In genomic region chr5:38611118-38611517, GRCm38 (mm10) we compare ENCODE assay signal across 13 mouse cellular contexts. TPM values are rescaled to one million over a fixed set of nuclear protein-coding genes. Genes with fewer than 3 reads are reported as not detected.
DNase-seq lines count a peak whose midpoint lies in the region; ATAC-seq and TF ChIP-seq lines count a peak whose summit lies in the region.
"Had no signal": no experiment of that assay in that cellular context is flagged by ENCODE, and none has a peak within 500 bp of the region (broad histone marks: within the 10 kb centered on the region; RNA-seq: fewer than 3 reads in every experiment).

No protein-coding gene starts in this region.

- in situ Hi-C loops in Patski (cut with MboI; ENCODE audit: low pct_unique_long_range_greater_than_20kb): no loop called here

- CTCF ChIA-PET in Patski (lab: Charles Lee): interaction anchor here (1.5 to 2.0 kb wide), 2 partner anchors 10 to 22 kb away, joined by 4 to 7 read pairs; no protein-coding TSS in a partner anchor

- H3K36me3 ChIP-seq in forebrain, embryonic 16.5 days (ENCODE audit: control insufficient read depth, insufficient read depth): no peaks in the 10 kb centered on the region
- no peaks in the 10 kb centered on the region for H3K36me3 ChIP-seq in forebrain, embryonic 10.5 days (replicated peaks)
- H3K36me3 ChIP-seq: embryonic facial prominence, embryonic 12.5 days; hindbrain, embryonic 15.5 days; stomach, embryonic 15.5 days had no signal

- no peak overlapping the region for H3K4me2 ChIP-seq in forebrain, embryonic 16.5 days (ENCODE audit: low read length)
- H3K4me2 ChIP-seq: embryonic facial prominence, embryonic 12.5 days; hindbrain, embryonic 15.5 days; stomach, embryonic 15.5 days had no signal

- 53% methylated on average over 3 of the region's 3 CpGs for WGBS in forebrain, embryonic 16.5 days
- 90% methylated on average over 3 of the region's 3 CpGs for WGBS in forebrain, embryonic 10.5 days

- POLR2A ChIA-PET in Patski (lab: Charles Lee): no interaction called here

- no peak overlapping the region for H3K9ac ChIP-seq in forebrain, embryonic 16.5 days (replicated peaks; ENCODE audit: low read depth, low read length)
- H3K9ac ChIP-seq: embryonic facial prominence, embryonic 12.5 days; hindbrain, embryonic 15.5 days; stomach, embryonic 15.5 days had no signal

- TF ChIP-seq CTCF in Patski (IDR thresholded peaks at IDR 0.05): no peak

- no peak for DNase-seq in forebrain, embryonic 10.5 days (ENCODE audit: extremely low spot score, low spot score)
- DNase-seq in 416B (ENCODE audit: low read depth): peak; percentile 5
- no peak for DNase-seq in Patski (ENCODE audit: low read depth, low spot score)
- no peak for DNase-seq in thymus, postnatal 4 days
- DNase-seq: heart, postnatal 14 days; kidney, adult 2 months; kidney, postnatal 4 days had no signal

- no peaks in the 10 kb centered on the region for H3K9me3 ChIP-seq in forebrain, embryonic 16.5 days (ENCODE audit: control insufficient read depth, low read length)
- no peaks in the 10 kb centered on the region for H3K9me3 ChIP-seq in forebrain, embryonic 10.5 days
- H3K9me3 ChIP-seq: embryonic facial prominence, embryonic 12.5 days; hindbrain, embryonic 15.5 days; stomach, embryonic 15.5 days had no signal

- peak; percentile 92 for ATAC-seq in forebrain, embryonic 16.5 days
- ATAC-seq in Patski: peak; percentile 40
- peak; percentile 94 for ATAC-seq in granulocyte monocyte progenitor cell, adult 5-6 weeks (replicated peaks; ENCODE audit: poor library complexity, severe bottlenecking)
- no peak for ATAC-seq in inflammation-experienced regulatory T-cells, adult 6 months

- no peak overlapping the region for H3K4me3 ChIP-seq in forebrain, embryonic 16.5 days (replicated peaks; ENCODE audit: low read length)
- H3K4me3 ChIP-seq in forebrain, embryonic 10.5 days: no peak overlapping the region
- H3K4me3 ChIP-seq: embryonic facial prominence, embryonic 12.5 days; hindbrain, embryonic 15.5 days; stomach, embryonic 15.5 days had no signal

- H3K27me3 ChIP-seq in forebrain, embryonic 16.5 days (replicated peaks; ENCODE audit: control insufficient read depth, insufficient read depth, low read length): no peaks in the 10 kb centered on the region
- H3K27me3 ChIP-seq in forebrain, embryonic 10.5 days (ENCODE audit: poor library complexity, severe bottlenecking): no peaks in the 10 kb centered on the region
- H3K27me3 ChIP-seq in Patski: no peaks in the 10 kb centered on the region
- H3K27me3 ChIP-seq: embryonic facial prominence, embryonic 12.5 days; hindbrain, embryonic 15.5 days; stomach, embryonic 15.5 days had no signal

- H3K27ac ChIP-seq in forebrain, embryonic 16.5 days (ENCODE audit: low read length): no peak overlapping the region
- H3K27ac ChIP-seq in forebrain, embryonic 10.5 days: no peak overlapping the region
- H3K27ac ChIP-seq: embryonic facial prominence, embryonic 12.5 days; hindbrain, embryonic 15.5 days; stomach, embryonic 15.5 days had no signal

- no peaks in the 10 kb centered on the region; the same call in 1 of the 2 replicates for H3K4me1 ChIP-seq in forebrain, embryonic 16.5 days (replicated peaks; ENCODE audit: control insufficient read depth, insufficient read depth, low read length)
- no peaks in the 10 kb centered on the region for H3K4me1 ChIP-seq in forebrain, embryonic 10.5 days
- H3K4me1 ChIP-seq: embryonic facial prominence, embryonic 12.5 days; hindbrain, embryonic 15.5 days; stomach, embryonic 15.5 days had no signal

RNA-seq across cellular contexts. Expression of gene Wdr1, which starts 48.1 kb away (rescaled TPM):
- 190 and 193 TPM in 2 replicates for polyA plus RNA-seq in forebrain, embryonic 16.5 days (2015; fragmentation: Nextera tagmentation; extraction: Ambion mirVana)
- 171 and 173 TPM in 2 replicates for polyA plus RNA-seq in forebrain, embryonic 10.5 days (2016; fragmentation: Nextera tagmentation; extraction: Ambion mirVana)
- polyA plus RNA-seq in Patski (2021): 416 TPM
- total RNA-seq in granulocyte monocyte progenitor cell, adult 5-6 weeks (2014; fragmentation: Nextera tagmentation): 120 and 160 TPM in 2 replicates
- 210 and 235 TPM in 2 replicates for total RNA-seq in granulocyte monocyte progenitor cell, adult 5-6 weeks (2017)
- 100 to 1,000 TPM; 339 to 508 (median 369) TPM for polyA plus RNA-seq in inflammation-experienced regulatory T-cells, adult 6 months (2017; shearing (Covaris generic))
